Mouse (Mus musculus) urinary bladder, postnatal 14 days (tissue): ENCODE data around the gene Zbtb20.

ENCODE experiments used
- DNase-seq: peaks from one replicate; pipeline ENCODE4 v3.0.0; 2021; ENCODE audit warnings: low spot score

The Zbtb20 gene

DNA sequence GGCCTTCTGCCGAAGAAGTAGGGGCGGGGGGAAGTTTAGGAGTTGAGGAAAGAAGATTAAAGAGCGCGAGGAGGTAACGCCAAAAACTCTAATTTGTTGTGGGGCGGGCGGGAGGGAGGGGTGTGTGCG, at the start of gene Zbtb20:
Gene Zbtb20, plus strand, starts transcription at position 30 of the 129 bp plus-strand sequence.
- DNase-seq, result no peak

DNA sequence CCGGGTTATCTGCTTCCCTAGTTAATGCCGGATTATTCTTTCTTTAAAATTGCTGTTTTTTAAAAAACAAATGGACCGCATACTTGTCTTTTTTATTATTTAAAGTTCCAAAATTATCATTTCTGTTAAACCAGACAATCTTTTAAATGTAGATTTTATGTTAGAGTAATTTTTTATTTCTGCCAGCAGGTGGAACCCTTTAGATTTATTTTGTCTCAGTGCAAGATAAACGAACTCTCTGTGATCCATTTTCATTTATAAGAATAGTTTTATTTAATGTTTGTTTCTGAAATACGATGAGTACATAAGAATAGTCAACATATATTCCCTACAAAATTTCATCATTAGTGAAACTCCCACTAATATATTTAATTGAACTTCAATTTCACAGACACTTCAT, 39.7 kb upstream of the Zbtb20 start:
- no peak for DNase-seq

DNA sequence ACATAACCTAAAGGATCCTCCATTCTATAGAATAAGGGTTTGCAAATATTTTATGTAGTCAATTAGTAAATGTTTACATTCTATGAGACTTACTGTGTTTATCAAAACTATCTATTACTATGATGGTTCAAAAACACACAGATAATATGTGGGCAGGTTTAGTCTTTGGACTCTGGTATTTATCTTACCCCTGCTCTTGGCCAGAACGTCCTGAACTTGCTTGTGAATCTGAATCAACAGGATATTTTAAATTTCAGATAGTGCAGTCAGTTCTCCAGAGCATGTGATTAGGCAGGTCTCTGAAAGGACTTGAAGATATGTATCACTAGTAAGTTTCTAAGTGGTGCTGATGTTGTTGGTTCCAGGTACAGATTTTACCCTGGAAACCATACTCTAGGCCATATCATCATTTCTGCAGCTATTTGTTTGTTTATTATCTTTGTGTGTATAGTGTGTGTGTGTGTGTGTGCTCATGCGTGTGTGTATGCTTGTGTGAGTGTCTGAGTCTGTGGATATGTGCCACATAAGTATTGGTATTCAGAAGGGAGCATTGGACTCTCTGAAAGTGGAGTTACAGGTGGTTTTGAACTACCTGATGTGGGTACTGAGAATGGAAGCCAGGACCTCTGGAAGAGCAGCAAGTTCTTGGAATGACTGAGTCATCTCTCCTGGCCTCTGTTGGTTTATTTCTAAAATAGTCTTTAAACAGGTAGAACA, 39.1 kb upstream of the Zbtb20 start:
- DNase-seq, result no peak

DNA sequence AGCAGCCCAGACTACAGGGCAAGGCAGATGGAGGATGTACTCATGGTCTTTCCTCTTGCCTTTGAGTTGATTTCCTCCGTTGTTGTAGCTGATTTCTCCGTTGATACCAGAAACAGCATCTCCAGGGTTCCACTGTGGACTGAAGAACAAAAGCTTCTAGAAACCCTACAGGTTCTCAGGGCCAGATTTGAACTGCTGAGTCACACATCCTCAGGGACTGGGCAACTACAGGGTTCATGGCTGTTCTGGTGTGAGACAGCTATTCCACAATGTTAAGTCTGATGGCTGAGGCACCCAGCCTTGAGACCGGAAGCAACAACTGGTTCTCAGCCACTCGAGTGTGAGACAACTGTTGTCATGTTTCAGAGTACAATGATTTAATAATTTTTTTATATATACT, 37.5 kb upstream of the Zbtb20 start:
- DNase-seq, result no peak

DNA sequence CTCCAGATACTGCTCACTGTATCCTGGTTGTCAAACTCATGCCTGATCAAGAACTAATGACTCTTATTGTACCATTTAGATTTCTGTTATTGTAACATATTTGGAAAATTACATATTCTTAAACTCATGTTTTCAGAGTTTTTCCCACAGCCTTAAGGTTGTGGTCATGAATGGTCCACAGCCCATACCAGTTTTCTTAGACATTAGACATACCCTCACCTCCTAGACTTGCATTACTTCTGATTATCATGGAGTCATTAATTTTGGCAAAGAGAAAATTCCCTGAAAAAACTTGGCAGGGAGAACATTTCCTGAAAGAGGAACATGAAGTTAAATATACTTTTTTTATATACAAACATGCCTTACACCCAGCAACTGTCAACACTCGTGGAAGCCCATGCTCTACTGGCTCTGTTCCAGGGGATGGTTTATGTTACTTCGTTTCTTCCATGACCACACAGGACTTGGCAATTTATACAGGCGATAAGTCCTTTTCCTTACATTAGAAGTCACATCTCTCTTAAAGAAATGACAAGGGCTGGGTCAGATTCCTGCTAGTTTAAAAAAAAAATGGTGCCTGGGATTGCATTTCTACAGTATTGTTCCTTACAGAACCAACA, 18.0 kb upstream of the Zbtb20 start:
- no peak for DNase-seq

DNA sequence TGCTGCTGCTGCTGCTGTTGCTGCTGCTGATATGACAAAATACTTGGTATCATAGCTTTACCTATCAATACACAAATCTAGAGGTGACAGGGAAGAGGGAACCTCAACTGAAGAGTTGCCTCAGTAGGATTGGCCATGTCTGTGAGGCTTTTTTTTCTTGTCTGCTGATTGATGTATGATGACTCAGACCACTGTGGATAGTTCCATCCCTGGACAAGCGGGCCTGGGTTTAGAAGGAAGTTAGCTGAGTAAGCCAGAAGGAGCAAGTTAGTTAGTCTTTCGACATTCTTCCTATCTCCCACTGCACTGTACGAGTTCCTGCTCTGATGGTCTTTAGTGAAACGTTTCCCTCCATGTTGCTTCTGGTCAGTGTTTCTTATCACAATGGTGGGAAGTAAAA, 16.4 kb upstream of the Zbtb20 start:
- DNase-seq, result no peak

DNA sequence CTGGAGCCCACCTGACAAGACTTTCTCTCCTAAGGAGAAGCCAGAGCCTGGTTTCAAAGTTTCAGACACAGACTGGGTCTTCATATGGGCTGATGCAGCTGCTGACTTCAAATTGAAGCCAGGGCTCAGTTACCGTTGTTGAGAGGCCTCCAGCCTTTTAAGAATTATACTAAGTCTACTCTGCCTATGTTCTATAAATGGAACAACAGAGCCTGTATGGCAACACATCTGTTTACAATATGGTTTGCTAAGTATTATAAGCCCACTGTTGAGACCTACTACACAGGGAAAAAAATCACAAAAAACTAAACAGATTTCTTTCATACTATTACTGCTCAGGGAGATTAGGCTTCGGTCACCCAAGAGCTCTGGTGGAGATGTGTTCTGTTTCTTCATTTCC, 12.4 kb upstream of the Zbtb20 start:
- no peak for DNase-seq

DNA sequence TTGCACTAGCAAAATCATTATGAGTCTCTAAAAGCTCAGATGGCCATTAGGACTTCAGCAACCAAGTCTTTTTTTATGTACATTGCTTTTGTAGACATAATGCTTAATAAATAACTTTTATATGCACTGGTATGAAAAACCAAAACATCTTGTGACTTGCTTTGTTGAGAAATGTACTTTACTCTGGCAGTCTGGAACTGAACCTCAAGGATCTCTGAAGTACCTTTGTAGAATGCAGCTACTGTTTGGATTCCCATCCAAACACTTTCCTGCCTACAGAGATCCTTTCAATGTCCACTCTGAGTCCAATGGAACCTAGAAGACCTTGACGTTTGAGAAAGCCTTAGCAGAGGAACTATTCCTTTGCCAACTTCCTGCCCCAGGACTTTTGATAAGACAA, 9.6 kb upstream of the Zbtb20 start:
- DNase-seq, result no peak

DNA sequence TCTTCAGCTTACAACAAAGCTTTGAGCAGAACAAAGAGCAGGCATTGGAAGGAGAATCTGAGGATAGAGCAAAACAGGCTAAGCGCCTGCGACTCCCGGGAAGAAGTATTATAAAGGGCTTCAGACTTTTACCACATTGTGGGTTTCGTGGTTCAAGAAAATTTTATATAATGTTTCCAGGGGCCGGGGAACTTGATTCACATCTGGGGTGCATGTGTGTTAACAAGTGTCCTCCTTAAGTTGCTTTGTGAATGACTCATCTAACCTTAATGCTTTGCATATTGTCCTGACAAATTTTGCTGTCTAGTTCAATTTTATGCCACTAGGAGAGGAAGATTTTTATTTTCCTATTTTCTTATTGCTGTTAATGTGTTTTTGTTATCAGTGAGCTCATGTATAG, 3.6 kb upstream of the Zbtb20 start:
- no peak for DNase-seq

DNA sequence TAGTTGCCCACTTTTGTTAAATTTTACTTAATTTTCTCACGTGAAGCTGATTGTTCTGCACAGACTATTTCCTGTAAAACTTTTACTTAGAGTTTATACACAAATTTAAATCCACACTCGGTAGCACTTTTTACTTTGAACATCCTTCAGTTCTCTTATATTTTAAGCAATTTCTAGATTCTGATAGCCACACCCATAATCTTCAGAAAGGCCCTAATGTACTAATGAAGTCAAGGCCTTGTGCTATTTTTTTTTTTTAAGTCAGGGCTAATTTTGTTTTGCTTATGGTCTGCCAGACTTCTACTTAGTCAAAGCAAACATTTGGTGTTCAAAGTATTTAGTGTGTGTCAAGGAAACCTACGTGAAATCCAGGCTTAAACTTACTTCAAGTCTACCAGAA, 1.7 kb upstream of the Zbtb20 start:
- no peak for DNase-seq

DNA sequence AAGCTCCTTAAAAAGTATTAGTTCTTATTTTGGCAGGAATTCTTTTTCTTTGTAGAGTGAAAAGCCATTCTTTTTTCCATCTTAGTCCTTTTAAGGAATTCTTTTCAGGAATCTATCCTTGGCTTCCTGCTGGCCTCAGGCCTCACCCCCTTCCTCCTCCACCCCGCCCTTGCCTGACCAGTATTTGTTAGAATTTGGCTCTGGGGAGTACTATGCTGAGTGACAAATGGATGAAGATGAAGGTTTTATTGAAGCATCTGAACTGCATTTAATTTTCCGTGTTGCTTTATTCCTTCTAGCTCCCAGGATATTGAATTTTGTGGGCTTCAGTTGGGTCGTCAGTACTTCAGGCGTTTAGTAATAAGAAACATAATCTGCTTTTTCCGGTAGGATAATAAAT, 1.2 kb upstream of the Zbtb20 start:
- DNase-seq, result peak; percentile 50

DNA sequence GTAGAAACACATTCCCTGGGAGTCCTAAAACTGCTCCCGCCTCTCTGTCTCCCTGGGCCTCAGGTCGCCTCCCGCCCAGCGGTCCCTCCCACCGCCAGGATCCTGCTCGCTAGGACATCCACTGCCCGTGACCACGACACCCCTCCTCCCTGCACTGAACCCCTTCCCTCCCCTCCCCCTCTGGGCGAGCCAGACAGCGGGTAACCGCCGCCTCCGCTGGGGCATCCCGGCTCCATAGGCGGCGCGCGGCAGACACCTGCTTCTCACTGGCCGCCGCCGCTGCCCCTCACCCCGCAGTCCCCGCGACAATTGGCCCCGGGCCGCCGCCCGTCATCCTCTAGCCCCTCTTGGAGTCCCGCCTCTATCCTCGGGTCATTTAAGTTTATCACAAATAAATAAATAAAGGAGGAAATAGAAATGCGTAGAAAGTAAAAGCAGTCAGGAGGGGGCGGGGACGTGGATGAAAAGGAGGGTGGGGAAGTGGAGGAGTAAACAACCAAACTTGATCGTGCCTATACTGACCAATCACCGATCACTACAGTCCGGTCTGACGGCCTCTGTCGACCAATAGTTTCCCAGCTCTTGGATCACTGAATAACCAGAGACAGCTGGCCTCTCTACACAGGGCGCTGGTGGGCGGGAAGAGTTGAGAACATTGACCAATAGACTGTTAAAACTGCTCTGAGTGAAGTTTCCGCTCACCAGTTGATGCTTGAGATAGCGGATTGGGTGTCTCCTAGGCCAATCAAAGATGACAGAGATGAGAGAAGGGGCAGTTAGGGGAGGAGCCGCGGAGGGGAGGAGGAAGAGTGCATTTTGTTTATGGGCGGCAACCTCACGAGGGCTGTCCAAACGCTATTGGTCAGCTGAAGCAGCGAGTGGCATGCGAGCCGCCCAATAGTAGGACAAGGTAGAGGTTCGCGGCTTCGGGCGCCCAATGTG, 500 bp upstream of the Zbtb20 start:
- DNase-seq, result peak; percentile 98

DNA sequence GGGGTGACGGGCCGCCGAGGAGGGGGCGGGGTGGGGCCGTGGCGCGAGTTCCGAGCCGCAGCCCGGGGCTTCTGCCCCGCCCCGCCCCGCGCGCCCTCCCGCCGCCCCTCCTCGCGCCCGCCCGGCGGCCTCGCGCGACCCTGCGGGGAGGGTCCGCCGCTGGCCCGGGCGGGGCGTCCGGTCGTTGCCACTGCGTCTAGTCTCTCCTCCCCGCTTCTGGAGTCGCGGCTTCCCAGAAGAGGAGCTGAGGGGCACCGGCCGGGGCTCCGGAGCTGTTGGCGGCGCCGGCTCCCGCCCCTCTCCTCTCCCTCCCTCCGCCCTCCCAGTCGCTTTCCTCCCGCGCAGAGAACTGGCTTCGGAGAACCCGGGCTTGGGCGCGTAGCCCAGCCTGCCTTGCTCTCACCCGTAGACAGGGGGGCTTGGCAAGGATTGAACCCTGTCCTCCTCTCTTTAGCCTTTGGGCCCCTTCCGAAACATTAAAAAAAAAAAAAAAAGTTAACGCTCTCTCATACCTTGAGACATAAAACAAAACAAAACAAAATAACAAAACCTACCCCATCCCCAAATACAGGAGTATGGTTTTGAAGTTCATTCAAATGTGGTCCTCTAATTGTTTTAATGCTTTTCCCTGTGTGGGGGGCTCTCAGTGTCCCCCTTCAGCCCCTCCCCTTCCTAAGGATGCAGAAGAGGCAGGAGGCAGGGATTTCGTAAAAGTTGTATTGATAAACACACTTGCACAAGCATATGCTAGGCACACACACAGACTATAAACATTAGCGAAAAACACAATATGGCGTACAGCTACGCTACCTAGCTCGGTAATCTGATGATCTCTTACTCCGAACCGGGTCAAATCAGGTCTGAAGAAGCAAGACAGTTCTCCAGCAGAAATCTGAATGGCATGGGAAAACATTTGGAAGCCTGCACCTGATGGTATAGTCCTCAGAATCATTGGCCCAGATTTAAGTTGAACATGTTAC, 630 bp downstream of the Zbtb20 start:
- DNase-seq, result peak; percentile 76

DNA sequence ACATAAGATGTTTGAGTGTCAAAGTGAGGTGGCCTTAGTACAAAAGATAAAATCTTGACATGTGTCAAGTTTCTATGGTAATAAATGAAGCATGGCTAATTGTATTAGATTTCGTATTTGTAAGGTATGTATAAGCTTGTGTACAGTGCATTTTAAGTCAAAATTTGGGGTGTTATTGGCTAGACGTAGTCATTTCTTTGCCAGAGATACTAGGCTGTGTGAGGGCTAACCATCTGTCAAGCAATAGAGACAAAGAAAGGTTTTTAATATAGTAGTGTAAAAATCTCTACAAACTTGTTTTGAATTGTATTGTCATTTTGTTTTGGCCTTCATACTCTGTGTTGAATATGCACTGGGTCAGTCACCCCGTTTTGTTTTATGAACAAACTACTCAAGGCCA, 4.4 kb downstream of the Zbtb20 start:
- no peak for DNase-seq

DNA sequence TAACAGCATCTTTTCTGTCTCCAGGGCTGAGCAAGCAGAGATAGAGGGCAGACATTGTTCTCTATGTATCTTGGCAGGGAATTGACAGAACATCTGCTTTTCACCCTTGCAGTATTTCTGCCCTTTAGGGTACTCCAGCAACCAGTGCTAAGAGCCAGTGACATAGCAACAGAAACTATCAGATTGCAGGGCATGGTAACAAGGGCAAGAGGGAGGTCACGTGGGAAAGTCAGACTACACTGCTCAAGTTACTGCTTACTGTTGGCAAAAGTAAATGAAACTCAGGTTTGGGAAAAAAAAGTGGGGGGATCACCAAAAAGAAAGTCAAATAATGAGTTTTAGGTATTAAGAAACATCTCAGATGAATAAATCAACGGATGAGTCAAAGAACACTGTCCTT, 9.9 kb downstream of the Zbtb20 start:
- no peak for DNase-seq

DNA sequence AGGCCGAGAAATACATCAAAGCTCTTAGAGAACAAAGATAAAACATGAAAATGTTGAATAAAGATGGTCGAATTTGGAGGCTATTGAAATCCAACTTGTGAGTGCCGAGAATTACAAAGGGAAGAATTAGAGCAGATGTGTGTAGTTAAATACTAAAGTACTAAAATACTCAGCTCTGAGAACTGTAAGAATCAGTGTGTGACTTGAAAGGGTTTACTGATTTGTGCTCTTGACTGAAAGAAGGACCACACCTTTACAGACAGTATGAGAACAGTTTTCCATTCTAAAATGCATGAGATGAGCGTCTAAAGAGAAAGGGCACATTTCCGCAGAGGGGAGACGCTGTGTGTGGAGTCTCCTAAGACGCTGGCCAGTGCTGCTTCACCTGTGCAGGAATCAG, 10.3 kb downstream of the Zbtb20 start:
- no peak for DNase-seq

DNA sequence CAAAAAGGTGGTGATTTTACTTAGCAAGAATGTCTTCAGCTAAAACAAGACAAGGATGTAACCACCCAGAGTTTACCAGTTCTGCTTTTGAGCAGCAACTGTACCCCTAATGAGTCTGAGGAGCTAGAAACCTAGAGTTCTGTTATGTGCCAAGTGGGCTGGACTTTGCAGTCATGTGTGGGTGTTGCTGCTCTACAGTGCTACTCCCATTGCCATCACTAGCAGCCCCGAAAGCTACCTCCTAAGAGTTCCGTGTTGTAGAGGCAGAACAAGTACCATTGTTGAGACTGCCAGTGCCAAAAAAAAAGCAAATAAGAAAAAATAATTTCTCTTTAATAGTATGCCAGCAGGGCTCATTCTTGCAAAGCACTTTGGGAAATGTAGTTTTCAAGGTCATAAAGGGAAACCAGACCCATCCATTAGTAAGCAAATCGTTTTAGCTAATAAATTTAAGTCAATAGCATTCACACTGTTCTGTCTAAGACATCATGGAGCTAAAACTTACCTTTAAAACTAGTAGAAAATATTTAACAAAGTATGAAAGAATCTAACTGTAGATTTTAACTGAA, 21.5 kb downstream of the Zbtb20 start:
- no peak for DNase-seq

DNA sequence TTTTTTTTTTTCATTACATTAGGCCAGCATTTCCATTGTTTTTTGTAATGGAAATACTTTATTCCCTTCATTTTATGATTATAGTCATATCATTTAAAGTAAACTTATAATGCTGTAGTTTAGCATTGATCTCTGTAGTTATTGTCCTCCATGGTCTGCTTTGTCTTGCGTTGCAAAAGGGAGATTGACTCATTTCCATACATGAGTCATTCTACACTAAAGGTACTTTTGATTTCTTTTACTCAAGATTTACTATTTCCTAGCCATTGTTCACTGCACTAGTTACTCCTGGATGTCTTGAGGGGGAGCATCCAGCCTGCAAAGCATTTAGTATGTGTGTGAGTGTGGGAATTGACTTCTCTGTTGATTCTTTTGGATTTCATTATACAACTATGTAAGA, 24.6 kb downstream of the Zbtb20 start:
- no peak for DNase-seq

DNA sequence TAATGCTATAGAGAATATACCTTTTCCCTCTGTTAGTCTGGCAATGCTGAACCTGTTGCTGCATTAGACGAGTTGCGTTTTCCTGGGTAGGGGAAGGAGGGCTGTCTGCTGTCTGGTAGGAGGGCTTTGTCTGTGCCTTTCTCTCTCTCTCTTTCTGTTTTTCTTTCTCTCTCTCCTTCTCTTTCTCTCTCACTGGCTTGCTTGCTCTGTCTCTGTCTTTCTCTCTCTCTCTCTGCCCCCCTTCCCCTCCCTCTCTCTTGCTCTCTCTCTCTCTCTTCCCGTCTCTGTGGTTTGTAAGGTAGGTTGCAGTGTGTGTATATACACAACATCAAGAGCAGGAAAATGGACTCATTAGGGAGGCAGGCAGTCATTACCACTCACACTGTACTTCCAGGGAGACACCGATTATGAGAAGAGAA, 31.6 kb downstream of the Zbtb20 start:
- peak; percentile 26 for DNase-seq

DNA sequence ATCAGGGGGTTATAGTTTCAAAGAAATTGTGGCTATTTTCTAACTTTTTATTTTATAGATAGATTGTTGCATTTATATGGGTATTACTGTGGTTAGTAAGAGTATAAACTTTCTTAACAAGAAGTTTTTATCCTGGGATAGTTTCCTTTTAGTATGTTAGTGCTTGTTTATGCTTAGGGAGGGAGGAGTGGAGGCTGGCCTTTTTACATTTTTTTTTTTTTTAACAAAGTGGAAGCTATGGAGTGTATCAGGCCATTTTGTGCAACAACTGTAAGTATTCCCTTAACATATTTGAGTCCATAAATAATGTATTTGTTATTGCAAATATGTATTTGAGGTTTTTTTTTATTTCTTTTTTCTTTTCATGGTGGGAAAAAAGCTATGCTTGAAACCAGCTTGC, 32.7 kb downstream of the Zbtb20 start:
- no peak for DNase-seq

DNA sequence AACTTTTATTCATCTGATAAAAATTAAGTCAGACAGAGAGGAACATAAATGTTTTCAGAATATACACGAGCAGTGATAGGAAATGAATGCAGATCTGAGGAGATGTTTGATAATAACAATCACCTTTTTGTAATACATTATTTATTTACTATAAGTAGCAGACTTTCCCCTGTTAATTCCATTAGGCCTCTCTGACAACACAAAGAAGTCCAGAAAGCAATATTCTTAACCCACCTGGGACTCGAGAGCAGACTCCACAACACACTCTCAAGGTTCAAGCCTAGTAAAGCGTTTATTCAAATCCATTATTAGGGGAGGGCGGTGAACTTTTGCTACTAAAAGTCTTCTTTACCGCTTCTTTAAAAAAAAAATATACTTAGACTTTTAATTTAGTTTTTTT, 33.2 kb downstream of the Zbtb20 start:
- no peak for DNase-seq

DNA sequence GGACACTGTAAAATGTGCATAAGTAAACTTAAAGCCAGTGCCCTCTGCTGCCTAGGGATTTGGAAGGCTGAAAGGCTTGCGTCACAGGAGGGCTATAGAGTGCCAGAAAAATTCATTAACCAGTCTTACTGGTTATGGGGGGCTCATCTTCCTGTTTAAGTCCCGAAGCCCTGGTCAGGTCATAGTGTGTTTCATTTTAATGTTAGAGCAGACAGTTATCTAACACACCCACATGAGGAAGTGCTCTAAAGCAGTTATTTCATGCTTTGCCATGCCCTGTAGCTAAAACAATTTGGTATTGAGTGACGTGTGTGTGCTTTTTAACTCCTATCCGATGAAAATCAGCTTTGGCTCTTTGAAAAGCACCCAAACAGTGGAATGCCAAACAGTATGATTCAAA, 34.3 kb downstream of the Zbtb20 start:
- no peak for DNase-seq
